Comparison of ENCODE assay signal across 11 mouse cellular contexts in genomic region chr14:108914336-108914735, GRCm38 (mm10). TPM values are rescaled to one million over a fixed set of nuclear protein-coding genes. Genes with fewer than 3 reads are reported as not detected.
DNase-seq lines count a peak whose midpoint lies in the region; ATAC-seq lines count a peak whose summit lies in the region.
"Had no signal": no experiment of that assay in that cellular context is flagged by ENCODE, and none has a peak within 500 bp of the region (broad histone marks: within the 10 kb centered on the region; RNA-seq: fewer than 3 reads in every experiment).

No protein-coding gene starts in this region.

- H3K9ac ChIP-seq in heart, embryonic 16.5 days (ENCODE audit: low read length): no peak overlapping the region
- peak overlapping the region; percentile 89 for H3K9ac ChIP-seq in forebrain, embryonic 16.5 days (replicated peaks; ENCODE audit: low read depth, low read length)
- peak overlapping the region; percentile 68; the same call in 1 of the 2 replicates for H3K9ac ChIP-seq in midbrain, embryonic 12.5 days (replicated peaks)

- H3K4me2 ChIP-seq in heart, embryonic 16.5 days (ENCODE audit: low read depth, low read length): peak overlapping the region; percentile 79
- H3K4me2 ChIP-seq in forebrain, embryonic 16.5 days (ENCODE audit: low read length): peak overlapping the region; percentile 84
- peak overlapping the region; percentile 85 for H3K4me2 ChIP-seq in midbrain, embryonic 12.5 days (replicated peaks)

- H3K4me3 ChIP-seq in heart, embryonic 16.5 days (ENCODE audit: low read length): peak overlapping the region; percentile 52
- peak overlapping the region; percentile 58 for H3K4me3 ChIP-seq in embryonic facial prominence, embryonic 10.5 days
- H3K4me3 ChIP-seq in forebrain, embryonic 16.5 days (replicated peaks; ENCODE audit: low read length): peak overlapping the region; percentile 81
- H3K4me3 ChIP-seq in midbrain, embryonic 12.5 days: peak overlapping the region; percentile 69

- no peak overlapping the region for H3K27ac ChIP-seq in heart, embryonic 16.5 days (ENCODE audit: low read length)
- no peak overlapping the region for H3K27ac ChIP-seq in embryonic facial prominence, embryonic 10.5 days (replicated peaks)
- peak overlapping the region; percentile 93 for H3K27ac ChIP-seq in forebrain, embryonic 16.5 days (ENCODE audit: low read length)
- H3K27ac ChIP-seq in midbrain, embryonic 12.5 days (replicated peaks): peak overlapping the region; percentile 90

- ATAC-seq in heart, embryonic 16.5 days (replicated peaks; ENCODE audit: extremely low read depth, insufficient read depth, low FRiP score): no peak
- ATAC-seq in forebrain, embryonic 16.5 days: no peak
- no peak for ATAC-seq in midbrain, embryonic 12.5 days (ENCODE audit: low FRiP score, low read depth)
- ATAC-seq in megakaryocyte-erythroid progenitor cell, adult 5-6 weeks (replicated peaks; ENCODE audit: low FRiP score, low TSS enrichment, poor library complexity, severe bottlenecking): no peak

- H3K27me3 ChIP-seq in heart, embryonic 16.5 days (ENCODE audit: control insufficient read depth, insufficient read depth, low read length): peaks cover 34% of the 10 kb centered on the region
- peaks cover 44% of the 10 kb centered on the region for H3K27me3 ChIP-seq in embryonic facial prominence, embryonic 10.5 days (replicated peaks; ENCODE audit: low read depth, poor library complexity, severe bottlenecking)
- no peaks in the 10 kb centered on the region for H3K27me3 ChIP-seq in forebrain, embryonic 16.5 days (replicated peaks; ENCODE audit: control insufficient read depth, insufficient read depth, low read length)
- H3K27me3 ChIP-seq in midbrain, embryonic 12.5 days: peaks cover 8% of the 10 kb centered on the region; the same call in 1 of the 2 replicates

- WGBS in heart, embryonic 16.5 days: 23% methylated on average over 16 of the region's 16 CpGs
- WGBS in embryonic facial prominence, embryonic 10.5 days: 14% methylated on average over 16 of the region's 16 CpGs
- 6% methylated on average over 16 of the region's 16 CpGs for WGBS in forebrain, embryonic 16.5 days
- 9% methylated on average over 16 of the region's 16 CpGs for WGBS in midbrain, embryonic 12.5 days

- peaks cover 18% of the 10 kb centered on the region for H3K4me1 ChIP-seq in heart, embryonic 16.5 days (ENCODE audit: control insufficient read depth, insufficient read depth, low read length)
- peaks cover 39% of the 10 kb centered on the region for H3K4me1 ChIP-seq in embryonic facial prominence, embryonic 10.5 days
- peaks cover 16% of the 10 kb centered on the region for H3K4me1 ChIP-seq in forebrain, embryonic 16.5 days (replicated peaks; ENCODE audit: control insufficient read depth, insufficient read depth, low read length)
- H3K4me1 ChIP-seq in midbrain, embryonic 12.5 days: peaks cover 26% of the 10 kb centered on the region

- no peaks in the 10 kb centered on the region for H3K36me3 ChIP-seq in heart, embryonic 16.5 days (ENCODE audit: control insufficient read depth, insufficient read depth)
- H3K36me3 ChIP-seq in embryonic facial prominence, embryonic 10.5 days (replicated peaks): no peaks in the 10 kb centered on the region
- H3K36me3 ChIP-seq in forebrain, embryonic 16.5 days (ENCODE audit: control insufficient read depth, insufficient read depth): no peaks in the 10 kb centered on the region
- no peaks in the 10 kb centered on the region for H3K36me3 ChIP-seq in midbrain, embryonic 12.5 days

- no peak for DNase-seq in heart, adult 18-20 months
- no peak for DNase-seq in embryonic facial prominence, embryonic 10.5 days (ENCODE audit: low spot score)
- DNase-seq in T-cell, adult 2 months (ENCODE audit: low spot score): no peak
- no peak for DNase-seq in right cerebral cortex, postnatal 36 days (ENCODE audit: low spot score in 2 of 2)
- DNase-seq: lung, adult 18-20 months had no signal

- H3K9me3 ChIP-seq in heart, embryonic 16.5 days (replicated peaks; ENCODE audit: control insufficient read depth, low read length): no peaks in the 10 kb centered on the region
- H3K9me3 ChIP-seq in embryonic facial prominence, embryonic 10.5 days: no peaks in the 10 kb centered on the region
- no peaks in the 10 kb centered on the region for H3K9me3 ChIP-seq in forebrain, embryonic 16.5 days (ENCODE audit: control insufficient read depth, low read length)
- no peaks in the 10 kb centered on the region for H3K9me3 ChIP-seq in midbrain, embryonic 12.5 days

RNA-seq across cellular contexts. Expression of gene Slitrk1, which starts 0.4 kb away (rescaled TPM):
- 0.09 and 0.15 TPM in 2 replicates for polyA plus RNA-seq in heart, embryonic 16.5 days (2015; fragmentation: Nextera tagmentation; extraction: Ambion mirVana)
- not detected for total RNA-seq in heart, adult 18-20 months (2021)
- 0.89 and 1.1 TPM in 2 replicates for polyA plus RNA-seq in embryonic facial prominence, embryonic 10.5 days (2016; fragmentation: Nextera tagmentation; extraction: Ambion mirVana)
- polyA plus RNA-seq in forebrain, embryonic 16.5 days (2015; fragmentation: Nextera tagmentation; extraction: Ambion mirVana): 26.5 and 29.7 TPM in 2 replicates
- 14.3 and 16.2 TPM in 2 replicates for polyA plus RNA-seq in midbrain, embryonic 12.5 days (2016; fragmentation: Nextera tagmentation; extraction: Ambion mirVana)
- not detected in 2 replicates for total RNA-seq in megakaryocyte-erythroid progenitor cell, adult 5-6 weeks (2014; fragmentation: Nextera tagmentation)
- total RNA-seq in megakaryocyte-erythroid progenitor cell, adult 5-6 weeks (2017): not detected in 2 replicates
- total RNA-seq: ES-E14 had no signal
- polyA plus RNA-seq: spleen, adult 2 months had no signal

Comparison
In these comparisons a context has a peak if more than half of its experiments do, and no peak if none do; other contexts are left out.
1. H3K27ac ChIP-seq: peak in forebrain, embryonic 16.5 days (single experiment) and midbrain, embryonic 12.5 days (single experiment); none in heart, embryonic 16.5 days (single experiment) and embryonic facial prominence, embryonic 10.5 days (single experiment).
2. Peak in every context shown above with its lines, with median percentiles within 50 percentile points of each other: H3K4me2 ChIP-seq and H3K4me3 ChIP-seq.